Mouse (Mus musculus): ENCODE data around the gene Kansl3.

DNA sequence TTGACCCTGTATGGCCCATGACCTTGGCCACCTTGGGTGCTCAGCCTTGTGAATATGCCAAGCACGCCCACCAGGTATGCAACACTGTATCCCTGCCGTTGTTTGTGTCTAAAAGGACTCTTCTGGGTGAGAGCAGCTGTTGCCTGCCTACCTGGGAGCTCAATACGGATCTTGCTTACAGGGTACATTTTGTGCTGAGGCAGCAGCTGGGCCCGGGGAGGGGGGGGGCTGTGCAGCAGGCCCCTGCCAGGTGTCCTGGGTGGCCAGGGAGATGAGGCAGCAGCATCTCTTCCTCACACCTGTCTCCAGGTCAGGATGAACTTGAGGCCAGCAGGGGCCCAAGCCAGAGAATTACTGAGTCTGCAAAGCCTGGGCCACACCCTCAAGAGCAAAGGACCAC is 70.9 kb downstream of the Kansl3 start:
- TF ChIP-seq CTCF (IDR thresholded peaks at IDR 0.05; ENCODE audit: low read depth) (no peak), EP300 (IDR thresholded peaks at IDR 0.05; ENCODE audit: low read depth) (no peak)
